Mouse (Mus musculus) gastrocnemius, adult 2 months (tissue): ENCODE measurements around the gene Fbxo5. TPM values are rescaled to one million over a fixed set of nuclear protein-coding genes. Genes with fewer than 3 reads are reported as not detected.

Source experiments
- DNase-seq: peaks from one replicate; pipeline ENCODE4 v3.0.0; 2022
- H3K27ac ChIP-seq: fragments of 200-600 bp; 2 replicates; pipeline ENCODE4 v1.8.1; 2022; ENCODE audit warnings: mild to moderate bottlenecking
- H3K4me3 ChIP-seq: fragments of 200-600 bp; 2 replicates; pipeline ENCODE4 v1.8.1; 2022; ENCODE audit warnings: mild to moderate bottlenecking, moderate library complexity
- CTCF ChIP-seq: fragments of 200-600 bp; IDR thresholded peaks from 2 replicates; pipeline ENCODE4 v1.8.1; 2022; ENCODE audit warnings: antibody characterized with exemption, mild to moderate bottlenecking, moderate library complexity
- intact Hi-C: fragments of 180-260 bp; cut with DNase I; formaldehyde crosslinking; loops from one replicate; pipeline ENCODE4 v1.15.1; 2025
- total RNA-seq, 2 experiments: library from RNA; stranded (reverse); gene quantifications; 2 replicates each; pipeline ENCODE4 v1.2.3; 2021

The Fbxo5 gene
- total RNA-seq, 2 experiments from 2014 or later, result 0.36 to 0.45 TPM

- DNase-seq, result no peak
- Histone ChIP-seq H3K4me3 (no peak overlapping the region), H3K27ac (no peak overlapping the region; the same call in 1 of the 2 replicates)
- intact Hi-C loops, result no loop called here
- no peak for TF ChIP-seq CTCF
Observed at GRCm38 (mm10) chr10:5806996-5807395, 1.6 kb upstream of the Fbxo5 start.

DNA sequence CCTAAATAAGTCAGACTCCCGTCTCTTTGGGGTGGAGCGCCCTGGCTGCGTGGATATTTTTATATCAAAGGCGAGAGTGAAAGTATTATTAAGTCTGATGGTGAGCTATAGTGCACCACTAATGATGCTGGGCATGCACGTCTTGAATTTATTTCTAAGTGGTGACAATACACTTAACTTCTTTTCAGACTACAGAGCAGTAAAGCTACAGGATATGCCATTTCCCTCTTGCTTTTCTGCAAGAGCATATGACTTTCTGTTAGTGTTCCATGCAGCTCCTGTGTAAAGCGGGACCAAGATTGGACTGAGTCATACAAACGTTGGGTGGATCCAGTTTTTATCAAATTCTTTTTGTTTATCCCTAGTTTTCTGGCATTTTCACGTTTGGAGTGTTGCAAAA lies 1.0 kb upstream of the Fbxo5 start:
- intact Hi-C loops, result no loop called here
- DNase-seq, result no peak
- Histone ChIP-seq H3K27ac (peak overlapping the region; percentile 95), H3K4me3 (peak overlapping the region; percentile 77)
- TF ChIP-seq CTCF, result no peak

GRCm38 (mm10) chr10:5805731-5806307 lies 419 bp upstream of the Fbxo5 start:
- Histone ChIP-seq H3K27ac (peak overlapping the region; percentile 95), H3K4me3 (peak overlapping the region; percentile 77)
- no peak for TF ChIP-seq CTCF
- intact Hi-C loops, result loop anchor here (1.0 kb wide), 1 partner anchor 18 kb away; no protein-coding TSS in a partner anchor
- DNase-seq, result peak; percentile 98

GRCm38 (mm10) chr10:5804691-5805156 lies 676 bp downstream of the Fbxo5 start:
- peak overlapping the region; percentile 77 for H3K4me3 ChIP-seq
- no peak overlapping the region for H3K27ac ChIP-seq
- no peak for DNase-seq
- intact Hi-C loops, result loop anchor here (1.0 to 5.0 kb wide), 2 partner anchors 20 to 38 kb away; no protein-coding TSS in a partner anchor
- no peak for TF ChIP-seq CTCF

- H3K4me3 ChIP-seq, result no peak overlapping the region
- TF ChIP-seq CTCF, result no peak
- no peak overlapping the region for H3K27ac ChIP-seq
- no peak for DNase-seq
- intact Hi-C loops, result loop anchor here (5.0 kb wide), 1 partner anchor 39 kb away; no protein-coding TSS in a partner anchor
Observed at GRCm38 (mm10) chr10:5803739-5804138, 1.7 kb downstream of the Fbxo5 start.

- TF ChIP-seq CTCF, result no peak
- Histone ChIP-seq H3K27ac (no peak overlapping the region), H3K4me3 (no peak overlapping the region)
- no peak for DNase-seq
- intact Hi-C loops, result loop anchor here (5.0 kb wide), 1 partner anchor 39 kb away; no protein-coding TSS in a partner anchor
Observed at GRCm38 (mm10) chr10:5802866-5803265, 2.5 kb downstream of the Fbxo5 start.

GRCm38 (mm10) chr10:5800490-5800889 lies 4.9 kb downstream of the Fbxo5 start:
- DNase-seq, result no peak
- intact Hi-C loops, result loop anchor here (5.0 kb wide), 1 partner anchor 42 kb away; no protein-coding TSS in a partner anchor
- no peak overlapping the region for H3K27ac ChIP-seq
- no peak overlapping the region for H3K4me3 ChIP-seq
- TF ChIP-seq CTCF, result peak; percentile 64

- no peak overlapping the region for H3K27ac ChIP-seq
- no peak for TF ChIP-seq CTCF
- no peak overlapping the region for H3K4me3 ChIP-seq
- intact Hi-C loops, result no loop called here
- no peak for DNase-seq
Observed at GRCm38 (mm10) chr10:5798069-5798468, 7.3 kb downstream of the Fbxo5 start.

GRCm38 (mm10) chr10:5790657-5791056 lies 14.7 kb downstream of the Fbxo5 start:
- peak; percentile 60 for TF ChIP-seq CTCF
- Histone ChIP-seq H3K27ac (no peak overlapping the region), H3K4me3 (no peak overlapping the region)
- DNase-seq, result peak; percentile 38
- intact Hi-C loops, result loop anchor here (2.0 kb wide), 1 partner anchor 190 kb away; no protein-coding TSS in a partner anchor

- H3K27ac ChIP-seq, result no peak overlapping the region
- H3K4me3 ChIP-seq, result no peak overlapping the region
- peak; percentile 54 for TF ChIP-seq CTCF
- intact Hi-C loops, result no loop called here
- DNase-seq, result no peak
Observed at GRCm38 (mm10) chr10:5786923-5787322, 18.5 kb downstream of the Fbxo5 start.

Other genes starting within 250 kb of the Fbxo5 start
- gene Myct1, start 211.8 kb downstream of the Fbxo5 start, total RNA-seq, result 1 to 10 TPM; 3.2 to 3.6 TPM
- gene Vip, start 166.4 kb downstream of the Fbxo5 start, total RNA-seq, result not detected
- 1 to 10 TPM; 6.1 to 9.9 TPM for gene Mtrf1l, start 18.3 kb upstream of the Fbxo5 start, total RNA-seq
- under 1 TPM in 1 of 2 experiments, not detected in 1; 0.11 TPM for gene Rgs17, start 116.8 kb upstream of the Fbxo5 start, total RNA-seq